Mouse (Mus musculus) ES-E14 (cell line): ENCODE data around the gene Ss18l1. TPM values are rescaled to one million over a fixed set of nuclear protein-coding genes. Genes with fewer than 3 reads are reported as not detected.

ENCODE experiments used
- DNase-seq: peaks from one replicate; pipeline ENCODE4 v3.0.0-alpha.2; 2013; ENCODE audit warnings: low read depth, low spot score
- H3K27ac ChIP-seq: 2 replicates; pipeline ENCODE4 v1.5.1; 2012; ENCODE audit warnings: low read depth, mild to moderate bottlenecking, low read length, moderate library complexity, mixed read lengths; ENCODE audit not compliant: poor library complexity, insufficient read depth, severe bottlenecking
- H3K36me3 ChIP-seq: 2 replicates; pipeline ENCODE4 v1.6.1; 2012; ENCODE audit warnings: mild to moderate bottlenecking, low read length, moderate library complexity, mixed read lengths; ENCODE audit not compliant: control insufficient read depth, poor library complexity, insufficient read depth, severe bottlenecking
- H3K4me1 ChIP-seq, 2 experiments: fragments of 150-350 bp in 1 of 2; sonication (generic) in 1 of 2; 2 replicates each; pipeline ENCODE4 v1.6.1; 2012; ENCODE audit warnings: low read length in 2 of 2, mild to moderate bottlenecking in 1 of 2, mixed read lengths in 1 of 2; ENCODE audit not compliant: control insufficient read depth in 2 of 2, insufficient read depth in 2 of 2, poor library complexity in 1 of 2
- H3K4me3 ChIP-seq, 2 experiments: fragments of 150-350 bp in 1 of 2; sonication (generic) in 1 of 2; 2 replicates each; pipeline ENCODE4 v1.5.1; 2012; ENCODE audit warnings: low read length in 2 of 2, low read depth in 1 of 2, mild to moderate bottlenecking in 1 of 2, mixed read lengths in 1 of 2; ENCODE audit not compliant: insufficient read depth in 1 of 2, poor library complexity in 1 of 2, severe bottlenecking in 1 of 2
- H3K9ac ChIP-seq: 2 replicates; pipeline ENCODE4 v1.6.1; 2012; ENCODE audit warnings: low read depth, mild to moderate bottlenecking, low read length, mixed read lengths; ENCODE audit not compliant: poor library complexity, insufficient read depth, severe bottlenecking
- H3K9me3 ChIP-seq: fragments of 150-350 bp; sonication (generic); 2 replicates; pipeline ENCODE4 v1.6.1; 2012; ENCODE audit warnings: low read depth, mild to moderate bottlenecking, low read length; ENCODE audit not compliant: control insufficient read depth, insufficient read depth
- CHD2 ChIP-seq: IDR thresholded peaks from 2 replicates; pipeline ENCODE4 v1.6.1; 2014; ENCODE audit warnings: mild to moderate bottlenecking, low read depth, low read length, inconsistent platforms
- HCFC1 ChIP-seq: IDR thresholded peaks from 2 replicates; pipeline ENCODE4 v1.6.1; 2012; ENCODE audit warnings: low read length, inconsistent platforms, borderline replicate concordance; ENCODE audit not compliant: insufficient read depth
- MAFK ChIP-seq: IDR thresholded peaks from 2 replicates; pipeline ENCODE4 v1.6.1; 2014; ENCODE audit warnings: mild to moderate bottlenecking, low read depth, low read length, inconsistent platforms; ENCODE audit not compliant: insufficient read depth
- ZC3H11A ChIP-seq: IDR thresholded peaks from 2 replicates; pipeline ENCODE4 v1.6.1; 2012; ENCODE audit warnings: low read depth, mild to moderate bottlenecking, inconsistent platforms, low read length, borderline replicate concordance
- ZNF384 ChIP-seq: IDR thresholded peaks from 2 replicates; pipeline ENCODE4 v1.6.1; 2012; ENCODE audit warnings: low read depth, low read length, inconsistent platforms
- in situ Hi-C, 2 experiments: fragments of 600-800 bp; cut with MboI; formaldehyde crosslinking; loops; one replicate each; pipeline ENCODE4 v1.15.1; 2025; ENCODE audit warnings: low sequenced_read_pairs in 2 of 2, inconsistent platforms in 1 of 2; ENCODE audit not compliant: unreplicated experiment in 2 of 2
- total RNA-seq: library from RNA; depleted of rRNA; stranded (reverse); fragments of 300-350 nt; gene quantifications from 2 replicates; pipeline ENCODE4 v1.2.3, GENCODE M21; 2012

The Ss18l1 gene
- total RNA-seq, 1 experiment, result 4.9 TPM

- peak overlapping the region; percentile 84 for H3K27ac ChIP-seq
- no peak; the same call in 1 of the 2 replicates for TF ChIP-seq HCFC1
- TF ChIP-seq ZC3H11A, result no peak
- no peak for TF ChIP-seq CHD2
- no peak for TF ChIP-seq ZNF384
- in situ Hi-C loops, result loop anchor here in 1 of 2 experiments (10.0 kb wide), 1 partner anchor 127 kb away; no protein-coding TSS in a partner anchor
- peaks cover 24% of the 10 kb centered on the region for H3K36me3 ChIP-seq
- no peak for DNase-seq
- peak overlapping the region; percentile 95 for H3K9ac ChIP-seq
- peak overlapping the region; percentile 89 to 96 for H3K4me3 ChIP-seq
- no peaks in the 10 kb centered on the region for H3K9me3 ChIP-seq
- peaks cover 0 to 9% of the 10 kb centered on the region in 2 experiments; a peak in 1 of 4 replicates for H3K4me1 ChIP-seq
These were observed 593 bp upstream of the Ss18l1 start for GRCm38 (mm10) chr2:180041577-180042255.

- no peak for TF ChIP-seq ZNF384
- Histone ChIP-seq H3K27ac (0 out of 2 replicates have a peak overlapping the region, but pooled peaks have one; percentile 7), H3K4me3 (peak overlapping the region; percentile 89 to 96), H3K9me3 (no peaks in the 10 kb centered on the region), H3K9ac (peak overlapping the region; percentile 92), H3K4me1 (peaks cover 0 to 5% of the 10 kb centered on the region in 2 experiments; a peak in 1 of 4 replicates), H3K36me3 (peaks cover 15% of the 10 kb centered on the region)
- in situ Hi-C loops, result loop anchor here in 1 of 2 experiments (10.0 kb wide), 1 partner anchor 128 kb away; no protein-coding TSS in a partner anchor
- DNase-seq, result peak; percentile 51
These were observed 678 bp downstream of the Ss18l1 start for GRCm38 (mm10) chr2:180042858-180043515.

- in situ Hi-C loops, result loop anchor here (5.0 to 10.0 kb wide), 2 partner anchors 128 to 130 kb away; no protein-coding TSS in a partner anchor
- Histone ChIP-seq H3K4me1 (peaks cover 0 to 5% of the 10 kb centered on the region in 2 experiments; a peak in 1 of 4 replicates), H3K27ac (no peak overlapping the region), H3K36me3 (0 out of 2 replicates have a peak, but pooled peaks cover 2% of the 10 kb centered on the region), H3K9me3 (no peaks in the 10 kb centered on the region), H3K9ac (no peak overlapping the region), H3K4me3 (no peak overlapping the region)
- no peak for DNase-seq
- no peak for TF ChIP-seq ZC3H11A
- peak; percentile 54; the same call in 1 of the 2 replicates for TF ChIP-seq ZNF384
These were observed 3.0 kb downstream of the Ss18l1 start for GRCm38 (mm10) chr2:180045283-180045682.

GRCm38 (mm10) chr2:180047580-180047979, 5.3 kb downstream of the Ss18l1 start:
- TF ChIP-seq ZC3H11A, result no peak
- TF ChIP-seq CHD2, result no peak
- TF ChIP-seq ZNF384, result no peak
- no peak for TF ChIP-seq MAFK
- TF ChIP-seq HCFC1, result no peak
- peaks cover 0 to 6% of the 10 kb centered on the region in 2 experiments; a peak in 1 of 4 replicates for H3K4me1 ChIP-seq
- H3K36me3 ChIP-seq, result no peaks in the 10 kb centered on the region
- no peak for DNase-seq
- no peaks in the 10 kb centered on the region for H3K9me3 ChIP-seq
- in situ Hi-C loops, result loop anchor here (5.0 to 10.0 kb wide), 2 partner anchors 130 to 133 kb away; no protein-coding TSS in a partner anchor
- no peak overlapping the region for H3K27ac ChIP-seq
- H3K9ac ChIP-seq, result no peak overlapping the region
- H3K4me3 ChIP-seq, result no peak overlapping the region
